In the genomic region with DNA sequence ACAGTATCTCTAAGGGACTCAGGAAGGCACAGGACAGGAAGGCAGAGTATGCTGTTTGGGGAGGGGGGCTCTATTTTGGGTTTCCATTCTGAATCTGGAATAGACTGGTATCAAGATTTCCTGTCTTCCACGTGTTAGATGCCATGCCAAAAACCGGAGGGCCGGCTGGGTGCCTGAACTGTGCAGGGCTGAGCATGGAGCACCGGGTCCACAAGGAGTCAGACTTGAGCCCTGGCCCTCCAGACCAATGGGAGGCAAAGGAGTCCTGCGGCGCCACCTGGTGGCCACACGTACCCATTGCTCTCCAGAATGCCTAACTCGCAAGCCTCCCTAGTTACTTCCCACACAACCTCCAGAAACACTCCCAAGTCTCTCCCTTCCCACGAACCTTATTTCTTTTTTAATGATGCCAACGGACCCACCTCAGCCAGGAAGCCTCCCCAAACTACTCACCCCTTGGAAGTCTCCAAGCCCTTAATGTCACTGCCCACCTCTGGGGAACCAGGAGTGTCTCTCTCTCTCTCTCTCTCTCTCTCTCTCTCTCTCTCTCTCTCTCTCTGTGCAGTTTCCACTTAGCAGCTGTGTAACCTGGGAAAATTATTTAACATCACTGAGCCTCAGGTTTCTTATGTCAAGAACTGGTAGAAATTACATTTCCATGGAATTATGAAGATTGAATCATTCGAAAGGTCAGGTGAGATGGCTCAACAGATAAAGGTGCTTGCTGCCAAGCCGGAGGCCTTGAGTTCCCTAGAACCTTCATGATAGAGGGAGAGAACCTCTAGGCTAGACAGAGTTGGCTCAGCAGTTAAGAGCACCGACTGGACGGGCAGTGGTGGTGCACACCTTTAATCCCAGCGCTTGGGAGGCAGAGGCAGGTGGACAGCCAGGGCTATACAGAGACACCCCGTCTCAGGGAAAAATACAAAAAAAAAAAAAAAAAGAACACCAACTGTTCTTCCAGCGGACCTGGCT, we compare ENCODE assay signal across 7 mouse cellular contexts. TPM values are rescaled to one million over a fixed set of nuclear protein-coding genes. Genes with fewer than 3 reads are reported as not detected.
DNase-seq lines count a peak whose midpoint lies in the region; ATAC-seq and TF ChIP-seq lines count a peak whose summit lies in the region.

No protein-coding gene starts in this region.

- no peaks in the 10 kb centered on the region for H3K9me3 ChIP-seq in embryonic facial prominence, embryonic 10.5 days
- H3K9me3 ChIP-seq in limb, embryonic 14.5 days (ENCODE audit: control insufficient read depth, low read length), result no peaks in the 10 kb centered on the region
- no peaks in the 10 kb centered on the region for H3K9me3 ChIP-seq in midbrain, postnatal 0 days (ENCODE audit: low read length)

- TF ChIP-seq CTCF in midbrain, postnatal 0 days (IDR thresholded peaks at IDR 0.05), result peak; percentile 99

- 0 out of 2 replicates have a peak overlapping the region, but pooled peaks have one; percentile 2 for H3K4me2 ChIP-seq in limb, embryonic 14.5 days (replicated peaks; ENCODE audit: low read depth, low read length, severe bottlenecking)
- peak overlapping the region; percentile 22; the same call in 1 of the 2 replicates for H3K4me2 ChIP-seq in midbrain, postnatal 0 days (ENCODE audit: low read depth, low read length, poor library complexity, severe bottlenecking)

- no peaks in the 10 kb centered on the region for H3K27me3 ChIP-seq in embryonic facial prominence, embryonic 10.5 days (replicated peaks; ENCODE audit: low read depth, poor library complexity, severe bottlenecking)
- no peaks in the 10 kb centered on the region for H3K27me3 ChIP-seq in limb, embryonic 14.5 days (ENCODE audit: control insufficient read depth, insufficient read depth, low read length)
- H3K27me3 ChIP-seq in midbrain, postnatal 0 days (ENCODE audit: insufficient read depth, low read length), result no peaks in the 10 kb centered on the region

- H3K4me1 ChIP-seq in embryonic facial prominence, embryonic 10.5 days, result peaks cover 57% of the 10 kb centered on the region
- peaks cover 22% of the 10 kb centered on the region for H3K4me1 ChIP-seq in limb, embryonic 14.5 days (ENCODE audit: control insufficient read depth, insufficient read depth, low read length)
- H3K4me1 ChIP-seq in midbrain, postnatal 0 days (ENCODE audit: insufficient read depth, low read length), result peaks cover 19% of the 10 kb centered on the region

- H3K9ac ChIP-seq in limb, embryonic 14.5 days (ENCODE audit: low read depth, low read length, severe bottlenecking), result no peak overlapping the region
- no peak overlapping the region for H3K9ac ChIP-seq in midbrain, postnatal 0 days (replicated peaks; ENCODE audit: low read length, poor library complexity, severe bottlenecking)

- peak; percentile 91 for DNase-seq in adrenal gland, postnatal 10 days
- peak; percentile 93 for DNase-seq in embryonic facial prominence, embryonic 10.5 days (ENCODE audit: low spot score)
- DNase-seq in heart, adult 18-20 months, result peak; percentile 88 to 89
- DNase-seq in kidney, adult 18-20 months, result peak; percentile 86
- peak; percentile 91 for DNase-seq in limb, embryonic 14.5 days (ENCODE audit: low spot score)
- DNase-seq in midbrain, postnatal 0 days (ENCODE audit: low spot score), result peak; percentile 93
- DNase-seq in spleen, postnatal 10 days (ENCODE audit: low spot score in 2 of 2), result peak; percentile 70 to 89

- TF ChIP-seq POLR2A in limb, embryonic 14.5 days (IDR thresholded peaks at IDR 0.05; ENCODE audit: borderline replicate concordance, extremely low read depth, insufficient read depth, insufficient read length), result no peak

- 0 out of 2 replicates have a peak overlapping the region, but pooled peaks have one; percentile 26 for H3K27ac ChIP-seq in embryonic facial prominence, embryonic 10.5 days (replicated peaks)
- no peak overlapping the region for H3K27ac ChIP-seq in limb, embryonic 14.5 days (replicated peaks; ENCODE audit: low read depth, low read length)
- peak overlapping the region; percentile 12; the same call in 1 of the 2 replicates for H3K27ac ChIP-seq in midbrain, postnatal 0 days (ENCODE audit: low read depth, low read length)

- peaks cover 32% of the 10 kb centered on the region for H3K36me3 ChIP-seq in embryonic facial prominence, embryonic 10.5 days (replicated peaks)
- H3K36me3 ChIP-seq in limb, embryonic 14.5 days (ENCODE audit: control insufficient read depth, insufficient read depth, low read length), result peaks cover 26% of the 10 kb centered on the region
- H3K36me3 ChIP-seq in midbrain, postnatal 0 days (ENCODE audit: insufficient read depth, low read length), result peaks cover 6% of the 10 kb centered on the region

- peak; percentile 74 for ATAC-seq in limb, embryonic 14.5 days (ENCODE audit: low FRiP score, low read depth)
- peak; percentile 83 for ATAC-seq in midbrain, postnatal 0 days (ENCODE audit: low FRiP score)

- 31% methylated on average over 17 of the region's 17 CpGs for WGBS in embryonic facial prominence, embryonic 10.5 days
- 33% methylated on average over 17 of the region's 17 CpGs for WGBS in limb, embryonic 14.5 days
- 32% methylated on average over 17 of the region's 17 CpGs for WGBS in midbrain, postnatal 0 days

- peak overlapping the region; percentile 35; the same call in 1 of the 2 replicates for H3K4me3 ChIP-seq in embryonic facial prominence, embryonic 10.5 days
- H3K4me3 ChIP-seq in limb, embryonic 14.5 days (replicated peaks; ENCODE audit: low read length), result no peak overlapping the region
- peak overlapping the region; percentile 8; the same call in 1 of the 2 replicates for H3K4me3 ChIP-seq in midbrain, postnatal 0 days (ENCODE audit: low read depth, low read length)

RNA-seq across cellular contexts. Expression of a gene that starts 5.8 kb away (rescaled TPM):
- 1 to 10 TPM; 5.5 to 5.6 TPM for total RNA-seq in adrenal gland, postnatal 10 days (2021)
- 33.6 and 37.4 TPM in 2 replicates for polyA plus RNA-seq in embryonic facial prominence, embryonic 10.5 days (2016; fragmentation: Nextera tagmentation; extraction: Ambion mirVana)
- total RNA-seq in heart, adult 18-20 months (2021), result under 1 TPM; 0.26 to 0.35 TPM
- polyA plus RNA-seq in limb, embryonic 14.5 days (2012; rRNA removed), result 49.3 and 60.8 TPM in 2 replicates
- 26.7 and 33.1 TPM in 2 replicates for polyA plus RNA-seq in limb, embryonic 14.5 days (2014; fragmentation: Nextera tagmentation; extraction: Ambion mirVana)
- total RNA-seq in midbrain, postnatal 0 days (2014; rRNA removed), result 56.9 and 58.2 TPM in 2 replicates
- 15.4 and 16.1 TPM in 2 replicates for polyA plus RNA-seq in midbrain, postnatal 0 days (2015; fragmentation: Nextera tagmentation; extraction: Ambion mirVana)

RNA-seq across cellular contexts. Expression of a gene that starts 16.7 kb away (rescaled TPM):
- 100 to 1,000 TPM; 102 to 104 TPM for total RNA-seq in adrenal gland, postnatal 10 days (2021)
- 15.2 and 17.9 TPM in 2 replicates for polyA plus RNA-seq in embryonic facial prominence, embryonic 10.5 days (2016; fragmentation: Nextera tagmentation; extraction: Ambion mirVana)
- 100 to 1,000 TPM; 113 to 129 TPM for total RNA-seq in heart, adult 18-20 months (2021)
- polyA plus RNA-seq in limb, embryonic 14.5 days (2012; rRNA removed), result 238 and 364 TPM in 2 replicates
- polyA plus RNA-seq in limb, embryonic 14.5 days (2014; fragmentation: Nextera tagmentation; extraction: Ambion mirVana), result 378 and 402 TPM in 2 replicates
- total RNA-seq in midbrain, postnatal 0 days (2014; rRNA removed), result 57.6 and 75.0 TPM in 2 replicates
- polyA plus RNA-seq in midbrain, postnatal 0 days (2015; fragmentation: Nextera tagmentation; extraction: Ambion mirVana), result 74.1 and 77.2 TPM in 2 replicates

RNA-seq across cellular contexts. Expression of a gene that starts 21.7 kb away (rescaled TPM):
- not detected for total RNA-seq in adrenal gland, postnatal 10 days (2021)
- 4.9 and 5.8 TPM in 2 replicates for polyA plus RNA-seq in embryonic facial prominence, embryonic 10.5 days (2016; fragmentation: Nextera tagmentation; extraction: Ambion mirVana)
- total RNA-seq in heart, adult 18-20 months (2021), result under 1 TPM in 1 of 2 experiments, not detected in 1; 0.26 TPM
- 27.0 and 35.0 TPM in 2 replicates for polyA plus RNA-seq in limb, embryonic 14.5 days (2012; rRNA removed)
- 52.7 and 70.4 TPM in 2 replicates for polyA plus RNA-seq in limb, embryonic 14.5 days (2014; fragmentation: Nextera tagmentation; extraction: Ambion mirVana)
- 0.60 TPM in 1 of 2 replicates, not detected in the other for total RNA-seq in midbrain, postnatal 0 days (2014; rRNA removed)
- polyA plus RNA-seq in midbrain, postnatal 0 days (2015; fragmentation: Nextera tagmentation; extraction: Ambion mirVana), result 0.46 TPM in 1 of 2 replicates, not detected in the other

RNA-seq across cellular contexts. Expression of a gene that starts 26.4 kb away (rescaled TPM):
- total RNA-seq in adrenal gland, postnatal 10 days (2021), result 100 to 1,000 TPM; 131 to 132 TPM
- polyA plus RNA-seq in embryonic facial prominence, embryonic 10.5 days (2016; fragmentation: Nextera tagmentation; extraction: Ambion mirVana), result 158 and 161 TPM in 2 replicates
- total RNA-seq in heart, adult 18-20 months (2021), result 100 to 1,000 TPM; 102 to 104 TPM
- 92.5 and 117 TPM in 2 replicates for polyA plus RNA-seq in limb, embryonic 14.5 days (2012; rRNA removed)
- 100 and 103 TPM in 2 replicates for polyA plus RNA-seq in limb, embryonic 14.5 days (2014; fragmentation: Nextera tagmentation; extraction: Ambion mirVana)
- 46.7 and 66.0 TPM in 2 replicates for total RNA-seq in midbrain, postnatal 0 days (2014; rRNA removed)
- 187 and 205 TPM in 2 replicates for polyA plus RNA-seq in midbrain, postnatal 0 days (2015; fragmentation: Nextera tagmentation; extraction: Ambion mirVana)

RNA-seq across cellular contexts. Expression of a gene that starts 27.1 kb away (rescaled TPM):
- total RNA-seq in adrenal gland, postnatal 10 days (2021), result 10 to 100 TPM; 63.9 to 73.1 TPM
- polyA plus RNA-seq in embryonic facial prominence, embryonic 10.5 days (2016; fragmentation: Nextera tagmentation; extraction: Ambion mirVana), result 68.6 and 77.9 TPM in 2 replicates
- 10 to 100 TPM; 72.4 to 78.7 TPM for total RNA-seq in heart, adult 18-20 months (2021)
- polyA plus RNA-seq in limb, embryonic 14.5 days (2012; rRNA removed), result 90.4 and 112 TPM in 2 replicates
- 52.5 and 57.8 TPM in 2 replicates for polyA plus RNA-seq in limb, embryonic 14.5 days (2014; fragmentation: Nextera tagmentation; extraction: Ambion mirVana)
- 103 and 120 TPM in 2 replicates for total RNA-seq in midbrain, postnatal 0 days (2014; rRNA removed)
- 29.7 and 30.4 TPM in 2 replicates for polyA plus RNA-seq in midbrain, postnatal 0 days (2015; fragmentation: Nextera tagmentation; extraction: Ambion mirVana)

Comparison
In these comparisons a context has a peak if more than half of its experiments do, and no peak if none do; other contexts are left out.
1. RNA of a gene that starts 5.8 kb away (total RNA-seq): 56.9 to 58.2 TPM in midbrain, postnatal 0 days and 5.5 to 5.6 TPM in adrenal gland, postnatal 10 days; 0.26 to 0.35 TPM in heart, adult 18-20 months; every median in the first group is over 4 times any median in the second.
2. Peak in every context shown above with its lines, with median percentiles within 50 percentile points of each other: DNase-seq.